Mouse (Mus musculus) lung, postnatal 10 days (tissue): ENCODE measurements around the gene Banf1.
"Not testable (repeated sequence)": the region's sequence is repeated elsewhere in the genome, so short reads cannot be mapped to it uniquely, and the experiment has no call there.

ENCODE experiments used
- DNase-seq: peaks from one replicate; pipeline ENCODE4 v3.0.0; 2021

The Banf1 gene

GRCm38 (mm10) chr19:5372724-5373123 is 5.8 kb upstream of the Banf1 start:
- no peak for DNase-seq

GRCm38 (mm10) chr19:5370932-5371331 is 4.0 kb upstream of the Banf1 start:
- DNase-seq = no peak

GRCm38 (mm10) chr19:5367455-5367854 is 487 bp upstream of the Banf1 start:
- DNase-seq = peak; percentile 34

- DNase-seq = peak; percentile 96
Measured at GRCm38 (mm10) chr19:5366175-5367052, 554 bp downstream of the Banf1 start, which contains the start of gene Eif1ad. TSS of gene Eif1ad (plus strand) at chr19:5366741.

- DNase-seq = no peak
Measured at GRCm38 (mm10) chr19:5365751-5366150, 1.2 kb downstream of the Banf1 start.

GRCm38 (mm10) chr19:5364124-5364523 is 2.8 kb downstream of the Banf1 start:
- DNase-seq = no peak

GRCm38 (mm10) chr19:5362186-5362585 is 4.8 kb downstream of the Banf1 start:
- DNase-seq = no peak

- DNase-seq = no peak
Measured at GRCm38 (mm10) chr19:5356080-5356479, 10.9 kb downstream of the Banf1 start.

- DNase-seq = no peak
Measured at GRCm38 (mm10) chr19:5353609-5354008, 13.4 kb downstream of the Banf1 start.

- DNase-seq = not testable (repeated sequence)
Measured at GRCm38 (mm10) chr19:5349502-5349873, 17.5 kb downstream of the Banf1 start, which contains the start of gene Cst6. TSS of gene Cst6 (minus strand) at chr19:5349574.

- peak; percentile 22 for DNase-seq
Measured at GRCm38 (mm10) chr19:5348526-5349501, 18.2 kb downstream of the Banf1 start.

- no peak for DNase-seq
Measured at GRCm38 (mm10) chr19:5348064-5348463, 18.9 kb downstream of the Banf1 start.

GRCm38 (mm10) chr19:5345297-5346131 is 21.5 kb downstream of the Banf1 start:
- no peak for DNase-seq

GRCm38 (mm10) chr19:5341360-5341759 is 25.6 kb downstream of the Banf1 start:
- no peak for DNase-seq

GRCm38 (mm10) chr19:5337975-5338374 is 29.0 kb downstream of the Banf1 start:
- DNase-seq = peak; percentile 85

GRCm38 (mm10) chr19:5335441-5335840 is 31.5 kb downstream of the Banf1 start, which contains the start of gene Catsper1:
TSS of gene Catsper1 (plus strand) at chr19:5335741.
- DNase-seq = no peak

GRCm38 (mm10) chr19:5334741-5335140 is 32.2 kb downstream of the Banf1 start:
- DNase-seq = peak; percentile 13

GRCm38 (mm10) chr19:5327970-5328369 is 39.0 kb downstream of the Banf1 start:
- DNase-seq = no peak

- DNase-seq = peak; percentile 33
Measured at GRCm38 (mm10) chr19:5323801-5324200, 43.2 kb downstream of the Banf1 start.
